Mouse (Mus musculus) ES-E14 (cell line): ENCODE data around the gene Cyp2u1. TPM values are rescaled to one million over a fixed set of nuclear protein-coding genes. Genes with fewer than 3 reads are reported as not detected.

Experiments used
- DNase-seq: peaks from one replicate; pipeline ENCODE4 v3.0.0-alpha.2; 2013; ENCODE audit warnings: low read depth, low spot score
- H3K27ac ChIP-seq: 2 replicates; pipeline ENCODE4 v1.5.1; 2012; ENCODE audit warnings: low read depth, mild to moderate bottlenecking, low read length, moderate library complexity, mixed read lengths; ENCODE audit not compliant: poor library complexity, insufficient read depth, severe bottlenecking
- H3K36me3 ChIP-seq: 2 replicates; pipeline ENCODE4 v1.6.1; 2012; ENCODE audit warnings: mild to moderate bottlenecking, low read length, moderate library complexity, mixed read lengths; ENCODE audit not compliant: control insufficient read depth, poor library complexity, insufficient read depth, severe bottlenecking
- H3K4me1 ChIP-seq, 2 experiments: fragments of 150-350 bp in 1 of 2; sonication (generic) in 1 of 2; 2 replicates each; pipeline ENCODE4 v1.6.1; 2012; ENCODE audit warnings: low read length in 2 of 2, mild to moderate bottlenecking in 1 of 2, mixed read lengths in 1 of 2; ENCODE audit not compliant: control insufficient read depth in 2 of 2, insufficient read depth in 2 of 2, poor library complexity in 1 of 2
- H3K4me3 ChIP-seq, 2 experiments: fragments of 150-350 bp in 1 of 2; sonication (generic) in 1 of 2; 2 replicates each; pipeline ENCODE4 v1.5.1; 2012; ENCODE audit warnings: low read length in 2 of 2, low read depth in 1 of 2, mild to moderate bottlenecking in 1 of 2, mixed read lengths in 1 of 2; ENCODE audit not compliant: insufficient read depth in 1 of 2, poor library complexity in 1 of 2, severe bottlenecking in 1 of 2
- H3K9ac ChIP-seq: 2 replicates; pipeline ENCODE4 v1.6.1; 2012; ENCODE audit warnings: low read depth, mild to moderate bottlenecking, low read length, mixed read lengths; ENCODE audit not compliant: poor library complexity, insufficient read depth, severe bottlenecking
- H3K9me3 ChIP-seq: fragments of 150-350 bp; sonication (generic); 2 replicates; pipeline ENCODE4 v1.6.1; 2012; ENCODE audit warnings: low read depth, mild to moderate bottlenecking, low read length; ENCODE audit not compliant: control insufficient read depth, insufficient read depth
- CHD2 ChIP-seq: IDR thresholded peaks from 2 replicates; pipeline ENCODE4 v1.6.1; 2014; ENCODE audit warnings: mild to moderate bottlenecking, low read depth, low read length, inconsistent platforms
- HCFC1 ChIP-seq: IDR thresholded peaks from 2 replicates; pipeline ENCODE4 v1.6.1; 2012; ENCODE audit warnings: low read length, inconsistent platforms, borderline replicate concordance; ENCODE audit not compliant: insufficient read depth
- MAFK ChIP-seq: IDR thresholded peaks from 2 replicates; pipeline ENCODE4 v1.6.1; 2014; ENCODE audit warnings: mild to moderate bottlenecking, low read depth, low read length, inconsistent platforms; ENCODE audit not compliant: insufficient read depth
- ZC3H11A ChIP-seq: IDR thresholded peaks from 2 replicates; pipeline ENCODE4 v1.6.1; 2012; ENCODE audit warnings: low read depth, mild to moderate bottlenecking, inconsistent platforms, low read length, borderline replicate concordance
- ZNF384 ChIP-seq: IDR thresholded peaks from 2 replicates; pipeline ENCODE4 v1.6.1; 2012; ENCODE audit warnings: low read depth, low read length, inconsistent platforms
- in situ Hi-C, 2 experiments: fragments of 600-800 bp; cut with MboI; formaldehyde crosslinking; loops; one replicate each; pipeline ENCODE4 v1.15.1; 2025; ENCODE audit warnings: low sequenced_read_pairs in 2 of 2, inconsistent platforms in 1 of 2; ENCODE audit not compliant: unreplicated experiment in 2 of 2
- total RNA-seq: library from RNA; depleted of rRNA; stranded (reverse); fragments of 300-350 nt; gene quantifications from 2 replicates; pipeline ENCODE4 v1.2.3, GENCODE M21; 2012

Gene Cyp2u1
- total RNA-seq, 1 experiment = 1.7 TPM

- in situ Hi-C loops = no loop called here
- H3K4me1 ChIP-seq = no peaks in the 10 kb centered on the region; a peak in 1 of 4 replicates
- TF ChIP-seq MAFK (no peak), ZNF384 (no peak), CHD2 (no peak), ZC3H11A (no peak), HCFC1 (no peak)
These were observed 3.9 kb downstream of the Cyp2u1 start for GRCm38 (mm10) chr3:131299078-131299477.

GRCm38 (mm10) chr3:131296893-131297292, 6.1 kb downstream of the Cyp2u1 start:
- no peak overlapping the region for H3K9ac ChIP-seq
- no peaks in the 10 kb centered on the region for H3K36me3 ChIP-seq
- in situ Hi-C loops = no loop called here
- no peaks in the 10 kb centered on the region for H3K9me3 ChIP-seq
- no peak for TF ChIP-seq ZNF384
- no peak for TF ChIP-seq MAFK
- no peak for TF ChIP-seq CHD2
- H3K4me1 ChIP-seq = no peaks in the 10 kb centered on the region; a peak in 1 of 4 replicates
- no peak overlapping the region for H3K4me3 ChIP-seq
- no peak for DNase-seq
- H3K27ac ChIP-seq = no peak overlapping the region

More at GRCm38 (mm10) chr3:131299078-131299477, 3.9 kb downstream of the Cyp2u1 start:
- H3K9me3 ChIP-seq = no peaks in the 10 kb centered on the region
- DNase-seq = no peak
- no peak overlapping the region for H3K27ac ChIP-seq
- H3K36me3 ChIP-seq = no peaks in the 10 kb centered on the region
- no peak overlapping the region for H3K9ac ChIP-seq
- no peak overlapping the region for H3K4me3 ChIP-seq

GRCm38 (mm10) chr3:131295513-131296200, 7.4 kb downstream of the Cyp2u1 start:
- Histone ChIP-seq H3K9ac (no peak overlapping the region), H3K27ac (no peak overlapping the region), H3K4me1 (peaks cover 0 to 2% of the 10 kb centered on the region in 2 experiments; a peak in 2 of 4 replicates), H3K36me3 (no peaks in the 10 kb centered on the region), H3K4me3 (no peak overlapping the region), H3K9me3 (no peaks in the 10 kb centered on the region)
- TF ChIP-seq ZNF384 = no peak
- TF ChIP-seq MAFK = no peak
- TF ChIP-seq CHD2 = no peak
- no peak for TF ChIP-seq HCFC1
- no peak for TF ChIP-seq ZC3H11A
- DNase-seq = no peak
- in situ Hi-C loops = no loop called here

- no peak for DNase-seq
- Histone ChIP-seq H3K27ac (no peak overlapping the region), H3K9me3 (no peaks in the 10 kb centered on the region), H3K9ac (no peak overlapping the region), H3K36me3 (no peaks in the 10 kb centered on the region), H3K4me3 (no peak overlapping the region), H3K4me1 (peaks cover 0 to 2% of the 10 kb centered on the region in 2 experiments; a peak in 1 of 4 replicates)
- TF ChIP-seq ZC3H11A (no peak), CHD2 (no peak), HCFC1 (no peak), ZNF384 (no peak), MAFK (no peak)
- in situ Hi-C loops = no loop called here
These were observed 8.5 kb downstream of the Cyp2u1 start for GRCm38 (mm10) chr3:131294503-131294902.

GRCm38 (mm10) chr3:131292959-131293358, 10.1 kb downstream of the Cyp2u1 start:
- Histone ChIP-seq H3K36me3 (no peaks in the 10 kb centered on the region), H3K4me1 (peaks cover 0 to 2% of the 10 kb centered on the region in 2 experiments; a peak in 1 of 4 replicates), H3K4me3 (no peak overlapping the region), H3K9ac (no peak overlapping the region), H3K27ac (no peak overlapping the region), H3K9me3 (no peaks in the 10 kb centered on the region)
- TF ChIP-seq MAFK (no peak), CHD2 (no peak), ZC3H11A (no peak), ZNF384 (no peak), HCFC1 (no peak)
- DNase-seq = no peak
- in situ Hi-C loops = no loop called here
